Mouse (Mus musculus) midbrain, postnatal 0 days (tissue): ENCODE results near the gene H1f0. TPM values are rescaled to one million over a fixed set of nuclear protein-coding genes. Genes with fewer than 3 reads are reported as not detected.
A peak's percentile ranks its signal among the peaks of the same experiment; 100 is the strongest.
"Not testable (repeated sequence)": the region's sequence is repeated elsewhere in the genome, so short reads cannot be mapped to it uniquely, and the experiment has no call there.

ENCODE experiments used
- ATAC-seq: fragments of 200-750 bp; cut with Nextera tagmentation; 2 replicates; pipeline ENCODE4 v1.8.0; 2017; ENCODE audit warnings: moderate number of reproducible peaks, mild to moderate bottlenecking, moderate TSS enrichment, moderate library complexity; ENCODE audit not compliant: low FRiP score
- DNase-seq: peaks from one replicate; pipeline ENCODE4 v3.0.0-alpha.2; 2015; ENCODE audit warnings: low spot score
- H3K27ac ChIP-seq: fragments of 300-500 bp; sonication (generic); 2 replicates; pipeline ENCODE4 v1.5.1; 2014; ENCODE audit warnings: low read depth, mild to moderate bottlenecking, low read length, mixed read lengths
- H3K27me3 ChIP-seq: fragments of 300-500 bp; sonication (generic); 2 replicates; pipeline ENCODE4 v1.6.1; 2014; ENCODE audit warnings: low read length, control low read depth, mixed read lengths; ENCODE audit not compliant: insufficient read depth
- H3K36me3 ChIP-seq: fragments of 300-500 bp; sonication (generic); 2 replicates; pipeline ENCODE4 v1.6.1; 2014; ENCODE audit warnings: low read length, control low read depth, mixed read lengths; ENCODE audit not compliant: insufficient read depth
- H3K4me1 ChIP-seq: fragments of 300-500 bp; sonication (generic); 2 replicates; pipeline ENCODE4 v1.6.1; 2014; ENCODE audit warnings: mild to moderate bottlenecking, control low read depth, antibody characterized with exemption, low read length, mixed read lengths; ENCODE audit not compliant: insufficient read depth
- H3K4me2 ChIP-seq: fragments of 300-500 bp; sonication (generic); 2 replicates; pipeline ENCODE4 v1.6.1; 2014; ENCODE audit warnings: low read depth, mild to moderate bottlenecking, low read length, mixed read lengths; ENCODE audit not compliant: poor library complexity, severe bottlenecking
- H3K4me3 ChIP-seq: fragments of 300-500 bp; sonication (generic); 2 replicates; pipeline ENCODE4 v1.5.1; 2014; ENCODE audit warnings: low read depth, mild to moderate bottlenecking, low read length, moderate library complexity
- H3K9ac ChIP-seq: fragments of 300-500 bp; sonication (generic); replicated peaks from 2 replicates; pipeline ENCODE4 v1.6.1; 2014; ENCODE audit warnings: mild to moderate bottlenecking, low read length, moderate library complexity, mixed read lengths; ENCODE audit not compliant: poor library complexity, severe bottlenecking
- H3K9me3 ChIP-seq: fragments of 300-500 bp; sonication (generic); 2 replicates; pipeline ENCODE4 v1.6.1; 2016; ENCODE audit warnings: low read length, control low read depth
- CTCF ChIP-seq: IDR thresholded peaks from 2 replicates; pipeline ENCODE4 v1.5.1; 2016; ENCODE audit warnings: antibody characterized with exemption, mild to moderate bottlenecking
- WGBS: fragments of 180-500 bp; shearing (Covaris S2); extraction: QIAGEN DNeasy Blood & Tissue Kit; methylation state at CpG from one replicate; pipeline ENCODE4 v1.1.7; 2014; 5-methylcytosine and 5-hydroxymethylcytosine counted together
- polyA plus RNA-seq: library from polyadenylated mRNA; unstranded; fragments of >200 nt; fragmentation: Nextera tagmentation; extraction: Ambion mirVana; gene quantifications from 2 replicates; pipeline ENCODE4 v1.2.1, GENCODE M21; 2015
- total RNA-seq: library from RNA; depleted of rRNA; stranded (reverse); fragments of >200 nt; gene quantifications from 2 replicates; pipeline ENCODE4 v1.2.3, GENCODE M21; 2014

The H1f0 gene
- total and polyA plus RNA-seq, 2 experiments from 2014 or later: 132 to 144 TPM

DNA sequence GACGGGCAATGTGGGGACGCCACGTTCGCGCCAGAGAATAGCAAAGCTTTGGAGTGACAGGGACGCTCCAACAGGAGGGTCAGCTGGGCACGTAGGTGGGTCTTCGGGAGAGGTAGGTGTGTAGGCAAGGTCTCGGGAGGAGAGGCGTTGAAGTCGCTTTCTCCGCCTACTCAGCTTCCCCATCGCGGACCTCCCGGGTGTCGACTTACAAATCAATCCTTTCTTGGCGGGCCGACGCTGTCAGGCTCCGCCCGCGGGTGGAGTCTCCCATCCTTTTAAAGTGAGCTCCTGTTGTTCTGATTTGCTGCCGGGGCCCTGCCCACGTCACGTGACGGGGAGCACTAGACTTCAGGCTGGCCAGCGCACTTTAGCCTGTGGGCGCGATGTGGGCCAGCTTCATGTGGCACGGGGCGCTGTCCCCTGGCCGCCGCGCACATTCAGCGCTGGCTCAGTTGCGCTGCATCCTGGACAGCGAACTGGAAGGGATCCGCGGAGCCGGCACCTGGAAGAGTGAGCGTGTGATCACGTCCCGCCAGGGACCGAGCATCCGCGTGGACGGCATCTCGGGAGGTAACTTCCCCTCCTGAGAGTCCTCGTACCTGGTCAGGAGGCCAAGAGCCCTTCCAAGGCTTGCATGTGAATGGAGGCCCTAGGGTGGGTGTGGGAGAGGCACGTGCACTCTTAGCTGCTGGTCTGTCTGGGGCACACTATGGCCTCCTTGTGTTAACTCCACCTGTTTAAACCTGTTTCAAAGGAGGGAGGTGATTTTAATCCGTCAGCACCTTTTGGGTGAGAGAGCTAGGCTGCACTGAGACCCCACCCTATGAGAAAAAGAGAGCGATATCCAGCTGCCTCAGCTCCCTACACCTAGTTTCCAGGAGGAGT, 2.5 kb downstream of the H1f0 start:
- no peak for TF ChIP-seq CTCF

DNA sequence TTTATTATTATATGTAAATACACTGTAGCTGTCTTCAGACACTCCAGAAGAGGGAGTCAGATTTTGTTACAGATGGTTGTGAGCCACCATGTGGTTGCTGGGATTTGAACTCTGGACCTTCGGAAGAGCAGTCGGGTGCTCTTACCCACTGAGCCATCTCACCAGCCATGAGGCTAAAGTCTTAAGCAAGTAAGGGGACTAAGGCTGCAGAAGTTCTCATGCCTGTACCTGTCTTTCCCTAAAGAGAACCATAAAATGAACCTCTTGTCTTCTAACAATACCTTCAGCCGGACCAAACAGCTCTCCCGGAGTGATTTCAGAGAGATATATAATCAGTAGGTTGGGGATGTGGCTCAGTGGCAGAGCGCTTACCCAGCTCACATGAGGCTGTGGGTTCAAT, 3.7 kb downstream of the H1f0 start:
- not testable (repeated sequence) for H3K36me3 ChIP-seq, H3K27ac ChIP-seq, H3K9ac ChIP-seq, DNase-seq, H3K27me3 ChIP-seq, H3K4me1 ChIP-seq, H3K4me3 ChIP-seq, ATAC-seq, H3K4me2 ChIP-seq, H3K9me3 ChIP-seq
- WGBS: 89% methylated on average over 5 of the region's 5 CpGs

More for the DNA sequence above, 2.5 kb downstream of the H1f0 start:
- H3K4me1 ChIP-seq: peaks cover 10% of the 10 kb centered on the region
- peak overlapping the region; percentile 74 for H3K4me3 ChIP-seq
- 1% methylated on average over 52 of the region's 52 CpGs for WGBS
- DNase-seq (peak; percentile 94), ATAC-seq (peak; percentile 71)
- H3K4me2 ChIP-seq: peak overlapping the region; percentile 97
- peak overlapping the region; percentile 46 for H3K9ac ChIP-seq
- no peak overlapping the region for H3K27ac ChIP-seq
- no peaks in the 10 kb centered on the region for H3K9me3 ChIP-seq
- no peaks in the 10 kb centered on the region for H3K36me3 ChIP-seq
- no peaks in the 10 kb centered on the region for H3K27me3 ChIP-seq

DNA sequence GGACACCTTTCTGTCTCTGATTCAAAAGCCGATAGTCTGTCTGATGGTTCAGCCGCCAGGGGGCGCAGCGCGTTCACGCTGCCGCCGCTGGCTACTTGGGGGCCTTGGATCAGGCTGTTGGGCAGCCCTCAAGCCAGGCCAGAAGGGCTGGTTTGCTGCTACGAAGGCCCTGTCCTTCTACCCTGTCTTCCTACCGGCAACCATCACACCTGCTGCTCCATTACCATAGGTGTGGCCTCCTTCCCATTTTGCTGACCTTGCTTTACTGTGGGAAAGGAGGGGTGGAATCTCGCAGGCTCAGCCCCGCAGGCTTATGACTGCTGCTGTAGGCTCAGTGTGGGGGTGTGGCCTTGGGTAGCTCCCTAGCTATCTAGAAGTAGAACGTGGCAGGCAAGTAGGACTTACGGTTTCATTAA, 9.7 kb downstream of the H1f0 start:
- H3K9me3 ChIP-seq: no peaks in the 10 kb centered on the region
- ATAC-seq (no peak), DNase-seq (peak; percentile 74)
- 0 out of 2 replicates have a peak, but pooled peaks cover 6% of the 10 kb centered on the region for H3K36me3 ChIP-seq
- no peak overlapping the region for H3K4me3 ChIP-seq
- H3K27ac ChIP-seq: no peak overlapping the region
- TF ChIP-seq CTCF: peak; percentile 78
- no peaks in the 10 kb centered on the region; the same call in 1 of the 2 replicates for H3K4me1 ChIP-seq
- no peak overlapping the region for H3K9ac ChIP-seq
- H3K4me2 ChIP-seq: no peak overlapping the region
- H3K27me3 ChIP-seq: peaks cover 13% of the 10 kb centered on the region
- WGBS: 17% methylated on average over 14 of the region's 14 CpGs

DNA sequence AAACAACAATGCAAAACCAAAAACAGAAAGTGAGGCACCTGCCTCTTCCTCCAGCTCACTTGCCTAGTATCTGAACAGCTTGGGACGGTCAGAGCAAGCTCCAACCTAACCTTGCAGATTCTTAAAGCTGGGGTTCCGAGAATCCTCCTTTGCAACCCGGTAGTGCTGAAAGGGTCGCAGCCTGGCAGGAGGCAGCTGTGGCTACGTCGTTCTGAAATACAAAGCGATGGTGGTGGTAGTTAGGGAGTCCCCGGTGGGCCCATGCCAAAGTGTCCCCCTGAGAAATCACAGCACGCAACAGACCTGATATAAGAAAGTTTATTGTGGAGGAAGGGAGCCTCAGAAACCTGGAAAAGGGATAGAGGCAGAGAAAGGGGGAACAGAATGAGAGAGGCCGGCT, 10.1 kb downstream of the H1f0 start:
- no peaks in the 10 kb centered on the region for H3K9me3 ChIP-seq
- 0 out of 2 replicates have a peak, but pooled peaks cover 6% of the 10 kb centered on the region for H3K36me3 ChIP-seq
- no peaks in the 10 kb centered on the region; the same call in 1 of the 2 replicates for H3K4me1 ChIP-seq
- H3K4me2 ChIP-seq: no peak overlapping the region
- H3K4me3 ChIP-seq: no peak overlapping the region
- ATAC-seq (no peak), DNase-seq (no peak)
- H3K27ac ChIP-seq: no peak overlapping the region
- TF ChIP-seq CTCF: no peak
- WGBS: 70% methylated on average over 10 of the region's 10 CpGs
- H3K9ac ChIP-seq: no peak overlapping the region
- H3K27me3 ChIP-seq: peaks cover 13% of the 10 kb centered on the region

DNA sequence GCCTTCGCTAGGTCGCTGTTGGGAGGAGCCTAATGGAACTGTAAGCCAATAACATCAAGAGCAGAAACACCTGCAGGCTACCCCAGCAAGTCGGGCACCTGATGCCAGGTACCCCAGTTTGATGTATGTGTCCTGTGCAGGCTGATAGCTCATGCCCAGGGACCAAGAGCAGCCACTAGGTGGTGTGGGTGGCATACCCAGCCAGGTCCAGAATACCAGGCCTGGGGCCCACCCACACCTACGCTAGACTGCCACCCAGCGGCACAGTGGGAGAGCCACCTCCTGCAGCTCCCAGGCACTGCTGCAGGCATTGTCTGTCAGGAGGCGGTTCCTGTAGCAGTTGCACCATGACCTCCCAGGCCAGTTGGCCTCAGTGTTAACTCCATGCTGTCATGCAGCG, 10.6 kb downstream of the H1f0 start:
- DNase-seq: peak; percentile 62
- Histone ChIP-seq H3K27ac (no peak overlapping the region), H3K27me3 (peaks cover 16% of the 10 kb centered on the region), H3K9me3 (no peaks in the 10 kb centered on the region), H3K4me1 (no peaks in the 10 kb centered on the region; the same call in 1 of the 2 replicates), H3K36me3 (0 out of 2 replicates have a peak, but pooled peaks cover 6% of the 10 kb centered on the region), H3K4me3 (no peak overlapping the region), H3K4me2 (no peak overlapping the region), H3K9ac (no peak overlapping the region)
- 28% methylated on average over 7 of the region's 7 CpGs for WGBS
- TF ChIP-seq CTCF: peak; percentile 78
- 0 out of 2 replicates have a peak, but pooled peaks have one; percentile 24 for ATAC-seq
